Mouse (Mus musculus) forebrain, postnatal 0 days (tissue): ENCODE measurements around the gene Runx1. TPM values are rescaled to one million over a fixed set of nuclear protein-coding genes. Genes with fewer than 3 reads are reported as not detected.
A peak's percentile ranks its signal among the peaks of the same experiment; 100 is the strongest.

ENCODE experiments used
- ATAC-seq: fragments of 200-750 bp; cut with Nextera tagmentation; 2 replicates; pipeline ENCODE4 v1.8.0; 2017; ENCODE audit warnings: mild to moderate bottlenecking, moderate library complexity
- DNase-seq: peaks from one replicate; pipeline ENCODE4 v3.0.0-alpha.2; 2015
- H3K27ac ChIP-seq: fragments of 300-500 bp; sonication (generic); 2 replicates; pipeline ENCODE4 v1.5.1; 2014; ENCODE audit warnings: low read depth, mild to moderate bottlenecking, antibody characterized with exemption, low read length, moderate library complexity, mixed read lengths
- H3K27me3 ChIP-seq: fragments of 300-500 bp; sonication (generic); 2 replicates; pipeline ENCODE4 v1.6.1; 2014; ENCODE audit warnings: mild to moderate bottlenecking, low read length, mixed read lengths; ENCODE audit not compliant: insufficient read depth
- H3K36me3 ChIP-seq: fragments of 300-500 bp; sonication (generic); 2 replicates; pipeline ENCODE4 v1.6.1; 2014; ENCODE audit warnings: mild to moderate bottlenecking, moderate library complexity; ENCODE audit not compliant: insufficient read depth
- H3K4me1 ChIP-seq: fragments of 300-500 bp; sonication (generic); 2 replicates; pipeline ENCODE4 v1.6.1; 2014; ENCODE audit warnings: antibody characterized with exemption; ENCODE audit not compliant: insufficient read depth
- H3K4me2 ChIP-seq: fragments of 300-500 bp; sonication (generic); 2 replicates; pipeline ENCODE4 v1.6.1; 2014; ENCODE audit warnings: low read depth, mild to moderate bottlenecking, moderate library complexity
- H3K4me3 ChIP-seq: fragments of 300-500 bp; sonication (generic); 2 replicates; pipeline ENCODE4 v1.5.1; 2014; ENCODE audit warnings: low read depth, low read length, mixed read lengths
- H3K9ac ChIP-seq: fragments of 300-500 bp; sonication (generic); 2 replicates; pipeline ENCODE4 v1.6.1; 2014; ENCODE audit warnings: mild to moderate bottlenecking
- H3K9me3 ChIP-seq: fragments of 300-500 bp; sonication (generic); 2 replicates; pipeline ENCODE4 v1.6.1; 2016; ENCODE audit warnings: low read length
- CTCF ChIP-seq: sonication (generic); IDR thresholded peaks from 2 replicates; pipeline ENCODE4 v1.5.1; 2016; ENCODE audit warnings: antibody characterized with exemption, control low read depth, low read depth
- WGBS: fragments of 180-500 bp; shearing (Covaris S2); extraction: QIAGEN DNeasy Blood & Tissue Kit; methylation state at CpG from one replicate; pipeline ENCODE4 v1.1.7; 2014; 5-methylcytosine and 5-hydroxymethylcytosine counted together
- polyA plus RNA-seq: library from polyadenylated mRNA; unstranded; fragments of >200 nt; fragmentation: Nextera tagmentation; extraction: Ambion mirVana; gene quantifications from 2 replicates; pipeline ENCODE4 v1.2.1, GENCODE M21; 2015
- total RNA-seq: library from RNA; depleted of rRNA; stranded (reverse); fragments of >200 nt; gene quantifications from 2 replicates; pipeline ENCODE4 v1.2.3, GENCODE M21; 2014

Gene Runx1
- total and polyA plus RNA-seq, 2 experiments from 2014 or later: 0.46 to 1.2 TPM

- DNase-seq (peak; percentile 41), ATAC-seq (no peak)
- TF ChIP-seq CTCF: no peak
- peaks cover 84% of the 10 kb centered on the region for H3K27me3 ChIP-seq
- H3K4me2 ChIP-seq: peak overlapping the region; percentile 26; the same call in 1 of the 2 replicates
- H3K9ac ChIP-seq: no peak overlapping the region
- 1% methylated on average over 43 of the region's 43 CpGs for WGBS
- no peaks in the 10 kb centered on the region for H3K9me3 ChIP-seq
- peak overlapping the region; percentile 14 for H3K4me3 ChIP-seq
- H3K27ac ChIP-seq: no peak overlapping the region
- no peaks in the 10 kb centered on the region for H3K36me3 ChIP-seq
- peaks cover 13% of the 10 kb centered on the region for H3K4me1 ChIP-seq
Observed at GRCm38 (mm10) chr16:92695200-92695921, 130.6 kb downstream of the Runx1 start.

- DNase-seq (peak; percentile 18), ATAC-seq (no peak)
- Histone ChIP-seq H3K9ac (no peak overlapping the region), H3K4me2 (no peak overlapping the region), H3K9me3 (no peaks in the 10 kb centered on the region), H3K4me1 (peaks cover 13% of the 10 kb centered on the region), H3K27me3 (peaks cover 76% of the 10 kb centered on the region), H3K36me3 (no peaks in the 10 kb centered on the region), H3K4me3 (no peak overlapping the region), H3K27ac (no peak overlapping the region)
- 3% methylated on average over 16 of the region's 19 CpGs for WGBS
- TF ChIP-seq CTCF: no peak
Observed at GRCm38 (mm10) chr16:92694496-92695106, 131.3 kb downstream of the Runx1 start.

GRCm38 (mm10) chr16:92690759-92691158 is 135.2 kb downstream of the Runx1 start:
- Histone ChIP-seq H3K4me3 (no peak overlapping the region), H3K9me3 (no peaks in the 10 kb centered on the region), H3K4me1 (no peaks in the 10 kb centered on the region), H3K9ac (no peak overlapping the region), H3K27ac (no peak overlapping the region), H3K36me3 (no peaks in the 10 kb centered on the region), H3K4me2 (no peak overlapping the region), H3K27me3 (peaks cover 42% of the 10 kb centered on the region)
- WGBS: 84% methylated on average over 7 of the region's 7 CpGs
- ATAC-seq (no peak), DNase-seq (no peak)
- TF ChIP-seq CTCF: no peak

GRCm38 (mm10) chr16:92688941-92689340 is 137.0 kb downstream of the Runx1 start:
- H3K27ac ChIP-seq: no peak overlapping the region
- H3K36me3 ChIP-seq: no peaks in the 10 kb centered on the region
- H3K4me2 ChIP-seq: no peak overlapping the region
- no peak overlapping the region for H3K4me3 ChIP-seq
- TF ChIP-seq CTCF: no peak
- H3K9me3 ChIP-seq: no peaks in the 10 kb centered on the region
- no peak overlapping the region for H3K9ac ChIP-seq
- ATAC-seq (no peak), DNase-seq (no peak)
- WGBS: 94% methylated on average over 21 of the region's 21 CpGs
- peaks cover 28% of the 10 kb centered on the region for H3K27me3 ChIP-seq
- H3K4me1 ChIP-seq: no peaks in the 10 kb centered on the region

- Histone ChIP-seq H3K36me3 (no peaks in the 10 kb centered on the region), H3K27me3 (0 out of 2 replicates have a peak, but pooled peaks cover 8% of the 10 kb centered on the region), H3K9ac (no peak overlapping the region), H3K9me3 (no peaks in the 10 kb centered on the region), H3K4me3 (no peak overlapping the region), H3K27ac (no peak overlapping the region), H3K4me2 (no peak overlapping the region), H3K4me1 (no peaks in the 10 kb centered on the region)
- ATAC-seq (no peak), DNase-seq (no peak)
- TF ChIP-seq CTCF: no peak
- WGBS: 86% methylated on average over 10 of the region's 10 CpGs
Observed at GRCm38 (mm10) chr16:92686978-92687377, 139.0 kb downstream of the Runx1 start.

- no peaks in the 10 kb centered on the region for H3K36me3 ChIP-seq
- H3K27me3 ChIP-seq: 0 out of 2 replicates have a peak, but pooled peaks cover 2% of the 10 kb centered on the region
- H3K4me1 ChIP-seq: no peaks in the 10 kb centered on the region
- no peak overlapping the region for H3K4me2 ChIP-seq
- WGBS: 51% methylated on average over 6 of the region's 6 CpGs
- H3K27ac ChIP-seq: no peak overlapping the region
- ATAC-seq (no peak), DNase-seq (no peak)
- no peak overlapping the region for H3K4me3 ChIP-seq
- no peaks in the 10 kb centered on the region for H3K9me3 ChIP-seq
- no peak for TF ChIP-seq CTCF
- H3K9ac ChIP-seq: no peak overlapping the region
Observed at GRCm38 (mm10) chr16:92685766-92686315, 140.1 kb downstream of the Runx1 start.
